22 mouse cellular contexts compared by ENCODE assay signal in the genomic region with DNA sequence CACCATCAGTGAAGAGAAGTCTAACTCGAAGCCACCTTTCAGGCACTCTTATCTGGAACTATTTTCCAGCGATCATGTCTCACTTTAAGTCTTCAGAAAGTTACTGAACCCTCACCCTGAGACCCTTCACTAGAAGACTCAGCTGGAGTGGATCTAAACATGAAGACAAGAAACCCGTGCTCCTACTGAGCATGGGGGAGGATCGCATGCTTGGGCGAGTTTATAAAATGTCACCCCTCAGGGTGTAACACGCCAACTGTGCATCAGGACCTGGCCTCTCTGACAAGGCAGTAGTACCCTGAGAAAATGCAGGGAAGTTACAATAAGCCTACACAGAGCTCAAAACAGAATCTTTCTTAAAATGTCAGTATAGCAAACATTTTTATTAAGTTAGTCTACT.
DNase-seq lines count a peak whose midpoint lies in the region; ATAC-seq and TF ChIP-seq lines count a peak whose summit lies in the region.
"Had no signal": no experiment of that assay in that cellular context is flagged by ENCODE, and none has a peak within 500 bp of the region (broad histone marks: within the 10 kb centered on the region; RNA-seq: fewer than 3 reads in every experiment).

No protein-coding gene starts in this region.

- DNase-seq in forebrain, embryonic 10.5 days (ENCODE audit: extremely low spot score, low spot score), result no peak
- no peak for DNase-seq in hindbrain, embryonic 10.5 days (ENCODE audit: low spot score)
- DNase-seq in hindbrain, embryonic 11.5 days (ENCODE audit: low spot score), result no peak
- DNase-seq in lung, postnatal 4 days, result no peak
- no peak for DNase-seq in stomach, postnatal 0 days (ENCODE audit: low spot score)
- DNase-seq in right cerebral cortex, adult 18-20 months, result no peak
- DNase-seq: adrenal gland, postnatal 10 days; cerebellum, adult 2 months; cerebellum, postnatal 25 days; gastrocnemius, postnatal 10 days; heart, postnatal 4 days; liver, postnatal 0 days; lung, postnatal 10 days; thymus, adult 2 months had no signal

- H3K4me2 ChIP-seq in forebrain, embryonic 15.5 days (replicated peaks), result no peak overlapping the region
- no peak overlapping the region for H3K4me2 ChIP-seq in hindbrain, embryonic 11.5 days (replicated peaks; ENCODE audit: low read depth, low read length)
- H3K4me2 ChIP-seq in lung, embryonic 16.5 days (ENCODE audit: low read depth, low read length), result no peak overlapping the region
- no peak overlapping the region for H3K4me2 ChIP-seq in stomach, postnatal 0 days (replicated peaks; ENCODE audit: low read depth)
- H3K4me2 ChIP-seq: heart, embryonic 11.5 days; intestine, embryonic 15.5 days; limb, embryonic 12.5 days; liver, embryonic 11.5 days; midbrain, embryonic 13.5 days had no signal

- H3K4me3 ChIP-seq in forebrain, embryonic 10.5 days, result no peak overlapping the region
- no peak overlapping the region for H3K4me3 ChIP-seq in forebrain, embryonic 15.5 days
- H3K4me3 ChIP-seq in hindbrain, embryonic 10.5 days, result no peak overlapping the region
- H3K4me3 ChIP-seq in hindbrain, embryonic 11.5 days (ENCODE audit: low read depth, low read length), result no peak overlapping the region
- H3K4me3 ChIP-seq in lung, embryonic 16.5 days (ENCODE audit: low read length), result no peak overlapping the region
- H3K4me3 ChIP-seq in stomach, postnatal 0 days (ENCODE audit: low read depth, low read length), result no peak overlapping the region
- H3K4me3 ChIP-seq: intestine, embryonic 15.5 days; limb, embryonic 12.5 days; midbrain, embryonic 13.5 days had no signal

- no peak overlapping the region for H3K9ac ChIP-seq in forebrain, embryonic 15.5 days (replicated peaks)
- H3K9ac ChIP-seq in hindbrain, embryonic 11.5 days (ENCODE audit: low read depth, low read length), result no peak overlapping the region
- H3K9ac ChIP-seq in lung, embryonic 16.5 days (ENCODE audit: low read length), result no peak overlapping the region
- H3K9ac ChIP-seq in stomach, postnatal 0 days (ENCODE audit: low read length), result no peak overlapping the region
- H3K9ac ChIP-seq: intestine, embryonic 15.5 days; limb, embryonic 12.5 days; liver, postnatal 0 days; midbrain, embryonic 13.5 days had no signal

- no peak for ATAC-seq in forebrain, embryonic 15.5 days (replicated peaks)
- ATAC-seq in hindbrain, embryonic 11.5 days (ENCODE audit: low FRiP score), result no peak
- ATAC-seq in lung, embryonic 16.5 days (ENCODE audit: low read depth), result no peak
- no peak for ATAC-seq in stomach, postnatal 0 days (ENCODE audit: low FRiP score, low TSS enrichment)
- ATAC-seq: hindbrain, embryonic 16.5 days; intestine, embryonic 15.5 days; liver, postnatal 0 days; midbrain, embryonic 13.5 days had no signal

- no peaks in the 10 kb centered on the region for H3K36me3 ChIP-seq in forebrain, embryonic 10.5 days (replicated peaks)
- H3K36me3 ChIP-seq in forebrain, embryonic 15.5 days, result no peaks in the 10 kb centered on the region
- no peaks in the 10 kb centered on the region for H3K36me3 ChIP-seq in hindbrain, embryonic 10.5 days
- H3K36me3 ChIP-seq in hindbrain, embryonic 11.5 days (ENCODE audit: control insufficient read depth, insufficient read depth, low read length), result no peaks in the 10 kb centered on the region
- H3K36me3 ChIP-seq in lung, embryonic 16.5 days (ENCODE audit: control insufficient read depth, insufficient read depth, low read length), result no peaks in the 10 kb centered on the region; the same call in 1 of the 2 replicates
- H3K36me3 ChIP-seq in stomach, postnatal 0 days (ENCODE audit: control insufficient read depth, insufficient read depth, low read length), result no peaks in the 10 kb centered on the region
- H3K36me3 ChIP-seq: intestine, embryonic 15.5 days; limb, embryonic 12.5 days; midbrain, embryonic 13.5 days had no signal

- peaks cover 61% of the 10 kb centered on the region for H3K4me1 ChIP-seq in forebrain, embryonic 10.5 days
- H3K4me1 ChIP-seq in forebrain, embryonic 15.5 days, result peaks cover 14% of the 10 kb centered on the region
- peaks cover 37% of the 10 kb centered on the region for H3K4me1 ChIP-seq in hindbrain, embryonic 10.5 days (replicated peaks)
- no peaks in the 10 kb centered on the region; the same call in 1 of the 2 replicates for H3K4me1 ChIP-seq in hindbrain, embryonic 11.5 days (replicated peaks; ENCODE audit: control insufficient read depth, insufficient read depth, low read length)
- peaks cover 5% of the 10 kb centered on the region; the same call in 1 of the 2 replicates for H3K4me1 ChIP-seq in lung, embryonic 16.5 days (replicated peaks; ENCODE audit: control insufficient read depth, insufficient read depth, low read length)
- peaks cover 4% of the 10 kb centered on the region; the same call in 1 of the 2 replicates for H3K4me1 ChIP-seq in stomach, postnatal 0 days (replicated peaks; ENCODE audit: control insufficient read depth, insufficient read depth)
- H3K4me1 ChIP-seq: intestine, embryonic 15.5 days had no signal

- TF ChIP-seq EP300 in stomach, postnatal 0 days (optimal IDR thresholded peaks at IDR 0.05), result no peak

- H3K9me3 ChIP-seq in forebrain, embryonic 10.5 days, result no peaks in the 10 kb centered on the region
- H3K9me3 ChIP-seq in forebrain, embryonic 15.5 days, result no peaks in the 10 kb centered on the region
- H3K9me3 ChIP-seq in hindbrain, embryonic 10.5 days, result no peaks in the 10 kb centered on the region
- no peaks in the 10 kb centered on the region for H3K9me3 ChIP-seq in hindbrain, embryonic 11.5 days (ENCODE audit: control insufficient read depth, low read length)
- H3K9me3 ChIP-seq in lung, embryonic 16.5 days (ENCODE audit: control insufficient read depth, low read length), result no peaks in the 10 kb centered on the region
- no peaks in the 10 kb centered on the region for H3K9me3 ChIP-seq in stomach, postnatal 0 days (ENCODE audit: control insufficient read depth, low read length)
- H3K9me3 ChIP-seq: intestine, embryonic 15.5 days; limb, embryonic 12.5 days; midbrain, embryonic 13.5 days had no signal

- no peaks in the 10 kb centered on the region for H3K27me3 ChIP-seq in forebrain, embryonic 10.5 days (ENCODE audit: poor library complexity, severe bottlenecking)
- H3K27me3 ChIP-seq in forebrain, embryonic 15.5 days, result no peaks in the 10 kb centered on the region
- no peaks in the 10 kb centered on the region for H3K27me3 ChIP-seq in hindbrain, embryonic 10.5 days (ENCODE audit: insufficient read depth, poor library complexity, severe bottlenecking)
- H3K27me3 ChIP-seq in hindbrain, embryonic 11.5 days (ENCODE audit: control insufficient read depth, insufficient read depth, low read length), result no peaks in the 10 kb centered on the region
- no peaks in the 10 kb centered on the region for H3K27me3 ChIP-seq in lung, embryonic 16.5 days (ENCODE audit: control insufficient read depth, insufficient read depth, low read depth, low read length)
- no peaks in the 10 kb centered on the region for H3K27me3 ChIP-seq in stomach, postnatal 0 days (ENCODE audit: control insufficient read depth, insufficient read depth, low read length)
- H3K27me3 ChIP-seq: intestine, embryonic 15.5 days; limb, embryonic 12.5 days; midbrain, embryonic 13.5 days had no signal

- peak overlapping the region; percentile 83; the same call in 1 of the 2 replicates for H3K27ac ChIP-seq in forebrain, embryonic 10.5 days
- no peak overlapping the region for H3K27ac ChIP-seq in forebrain, embryonic 15.5 days (replicated peaks)
- H3K27ac ChIP-seq in hindbrain, embryonic 10.5 days, result 0 out of 2 replicates have a peak overlapping the region, but pooled peaks have one; percentile 53
- H3K27ac ChIP-seq in hindbrain, embryonic 11.5 days (ENCODE audit: low read depth, low read length), result no peak overlapping the region
- H3K27ac ChIP-seq in lung, embryonic 16.5 days (ENCODE audit: low read length), result 0 out of 2 replicates have a peak overlapping the region, but pooled peaks have one; percentile 1
- H3K27ac ChIP-seq in stomach, postnatal 0 days (replicated peaks), result peak overlapping the region; percentile 73; the same call in 1 of the 2 replicates
- H3K27ac ChIP-seq: intestine, embryonic 15.5 days had no signal

- 53% methylated on average over 6 of the region's 6 CpGs for WGBS in forebrain, embryonic 10.5 days
- 55% methylated on average over 6 of the region's 6 CpGs for WGBS in forebrain, embryonic 15.5 days
- 34% methylated on average over 6 of the region's 6 CpGs for WGBS in hindbrain, embryonic 10.5 days
- WGBS in hindbrain, embryonic 11.5 days, result 57% methylated on average over 6 of the region's 6 CpGs
- WGBS in lung, embryonic 16.5 days, result 63% methylated on average over 6 of the region's 6 CpGs
- WGBS in stomach, postnatal 0 days, result 55% methylated on average over 6 of the region's 6 CpGs

- no peak for TF ChIP-seq CTCF in stomach, postnatal 0 days (IDR thresholded peaks at IDR 0.05; ENCODE audit: low read depth)

Comparison
In these comparisons a context has a peak if more than half of its experiments do, and no peak if none do; other contexts are left out.
1. H3K27ac ChIP-seq: peak in forebrain, embryonic 10.5 days (single experiment), hindbrain, embryonic 10.5 days (single experiment), lung, embryonic 16.5 days (single experiment) and stomach, postnatal 0 days (single experiment); none in forebrain, embryonic 15.5 days (single experiment) and hindbrain, embryonic 11.5 days (single experiment).